8 mouse cellular contexts compared by ENCODE assay signal in genomic region chr16:26581048-26581912, GRCm38 (mm10). TPM values are rescaled to one million over a fixed set of nuclear protein-coding genes. Genes with fewer than 3 reads are reported as not detected.
DNase-seq lines count a peak whose midpoint lies in the region; ATAC-seq and TF ChIP-seq lines count a peak whose summit lies in the region.

TSS of gene Il1rap (plus strand) at chr16:26581704.

- ATAC-seq in Patski: peak; percentile 98
- ATAC-seq in hindbrain, embryonic 11.5 days (ENCODE audit: low FRiP score): peak; percentile 97
- peak; percentile 99 for ATAC-seq in lung, postnatal 0 days

- no peak for TF ChIP-seq EP300 in lung, postnatal 0 days (IDR thresholded peaks at IDR 0.05)

- POLR2A ChIA-PET in Patski (lab: Charles Lee): no interaction called here

- peak within 1 kb of the TSS; percentile 75 for H3K4me2 ChIP-seq in hindbrain, embryonic 11.5 days (replicated peaks; ENCODE audit: low read depth, low read length)
- H3K4me2 ChIP-seq in lung, postnatal 0 days (replicated peaks; ENCODE audit: low read depth, low read length): peak within 1 kb of the TSS; percentile 78

- no peaks in the 10 kb centered on the region for H3K36me3 ChIP-seq in hindbrain, embryonic 11.5 days (ENCODE audit: control insufficient read depth, insufficient read depth, low read length)
- no peaks in the 10 kb centered on the region for H3K36me3 ChIP-seq in lung, postnatal 0 days (ENCODE audit: insufficient read depth, low read length)

- no peaks in the 10 kb centered on the region for H3K9me3 ChIP-seq in hindbrain, embryonic 11.5 days (ENCODE audit: control insufficient read depth, low read length)
- no peaks in the 10 kb centered on the region for H3K9me3 ChIP-seq in lung, postnatal 0 days (ENCODE audit: low read length)

- H3K9ac ChIP-seq in hindbrain, embryonic 11.5 days (ENCODE audit: low read depth, low read length): peak within 1 kb of the TSS; percentile 58
- peak within 1 kb of the TSS; percentile 58 for H3K9ac ChIP-seq in lung, postnatal 0 days (replicated peaks; ENCODE audit: low read depth)

- no peaks in the 10 kb centered on the region for H3K27me3 ChIP-seq in Patski
- H3K27me3 ChIP-seq in hindbrain, embryonic 11.5 days (ENCODE audit: control insufficient read depth, insufficient read depth, low read length): no peaks in the 10 kb centered on the region
- H3K27me3 ChIP-seq in lung, postnatal 0 days (replicated peaks; ENCODE audit: insufficient read depth, low read length): no peaks in the 10 kb centered on the region

- no peak within 1 kb of the TSS for H3K27ac ChIP-seq in hindbrain, embryonic 11.5 days (ENCODE audit: low read depth, low read length)
- H3K27ac ChIP-seq in lung, postnatal 0 days (ENCODE audit: low read length): peak within 1 kb of the TSS; percentile 68

- TF ChIP-seq CTCF in Patski (IDR thresholded peaks at IDR 0.05): no peak
- peak; percentile 21; the same call in 1 of the 2 replicates for TF ChIP-seq CTCF in lung, postnatal 0 days (IDR thresholded peaks at IDR 0.05)

- CTCF ChIA-PET in Patski (lab: Charles Lee): interaction anchor here (0.8 to 0.9 kb wide), 2 partner anchors 26 to 36 kb away, joined by 3 read pairs; no protein-coding TSS in a partner anchor

- H3K4me3 ChIP-seq in hindbrain, embryonic 11.5 days (ENCODE audit: low read depth, low read length): peak within 1 kb of the TSS; percentile 61
- H3K4me3 ChIP-seq in lung, postnatal 0 days (ENCODE audit: low read depth, low read length): peak within 1 kb of the TSS; percentile 78

- 2% methylated on average over 51 of the region's 51 CpGs for WGBS in hindbrain, embryonic 11.5 days
- 2% methylated on average over 51 of the region's 51 CpGs for WGBS in lung, postnatal 0 days

- DNase-seq in Patski (ENCODE audit: low read depth, low spot score): peak; percentile 51
- DNase-seq in cerebellum, postnatal 10 days: peak; percentile 90 to 94
- DNase-seq in frontal cortex, postnatal 10 days (ENCODE audit: low spot score in 2 of 2): peak; percentile 88 to 92
- peak; percentile 86 for DNase-seq in hindbrain, embryonic 11.5 days (ENCODE audit: low spot score)
- peak; percentile 90 to 93 for DNase-seq in layer of hippocampus, postnatal 10 days (ENCODE audit: low spot score in 2 of 2)
- DNase-seq in lung, postnatal 0 days (ENCODE audit: low spot score): peak; percentile 97
- DNase-seq in ovary, postnatal 10 days (ENCODE audit: low spot score): peak; percentile 88
- peak; percentile 91 for DNase-seq in thymus, postnatal 0 days (ENCODE audit: low spot score)

- H3K4me1 ChIP-seq in hindbrain, embryonic 11.5 days (replicated peaks; ENCODE audit: control insufficient read depth, insufficient read depth, low read length): no peaks in the 10 kb centered on the region
- H3K4me1 ChIP-seq in lung, postnatal 0 days (ENCODE audit: insufficient read depth, low read depth, low read length): peaks cover 9% of the 10 kb centered on the region; the same call in 1 of the 2 replicates

- in situ Hi-C loops in Patski (cut with MboI; ENCODE audit: low pct_unique_long_range_greater_than_20kb): no loop called here

RNA-seq across cellular contexts. Expression of gene Il1rap, which starts in this region (rescaled TPM):
- polyA plus RNA-seq in Patski (2021): 14.3 TPM
- 5.4 and 5.9 TPM in 2 replicates for polyA plus RNA-seq in hindbrain, embryonic 11.5 days (2014; fragmentation: Nextera tagmentation; extraction: Ambion mirVana)
- total RNA-seq in layer of hippocampus, postnatal 10 days (2021): 10 to 100 TPM; 29.7 to 30.3 TPM
- 7.4 and 7.8 TPM in 2 replicates for polyA plus RNA-seq in lung, postnatal 0 days (2015; fragmentation: Nextera tagmentation; extraction: Ambion mirVana)
- polyA plus RNA-seq in thymus, postnatal 0 days (2015; fragmentation: Nextera tagmentation; extraction: Ambion mirVana): 2.4 and 3.6 TPM in 2 replicates
